Mouse (Mus musculus): ENCODE results near the gene Abtb2. TPM values are rescaled to one million over a fixed set of nuclear protein-coding genes. Genes with fewer than 3 reads are reported as not detected.

Gene Abtb2
- polyA plus RNA-seq, 1 experiment from 2014 or later: 4.5 TPM

GRCm38 (mm10) chr2:103762492-103762891 is 196.4 kb downstream of the Abtb2 start:
- no peak for ATAC-seq
- H3K9me3 ChIP-seq: no peaks in the 10 kb centered on the region
- H3K4me1 ChIP-seq (replicated peaks): 0 out of 2 replicates have a peak, but pooled peaks cover 2% of the 10 kb centered on the region
- WGBS: 67% methylated on average over 1 of the region's 1 CpGs
- no peak overlapping the region for H3K27ac ChIP-seq
- no peak overlapping the region for H3K9ac ChIP-seq
- peak overlapping the region; percentile 74; the same call in 1 of the 2 replicates for H3K4me2 ChIP-seq (replicated peaks)
- H3K27me3 ChIP-seq (replicated peaks): no peaks in the 10 kb centered on the region
- H3K4me3 ChIP-seq (replicated peaks): no peak overlapping the region
- H3K36me3 ChIP-seq: peaks cover 9% of the 10 kb centered on the region; the same call in 1 of the 2 replicates

Other genes with a start within 250 kb of the Abtb2 start
- gene Elf5, start 154.6 kb upstream of the Abtb2 start, polyA plus RNA-seq (2015; fragmentation: Nextera tagmentation; extraction: Ambion mirVana): 0.13 and 0.20 TPM in 2 replicates
- gene Cat, start 81.2 kb upstream of the Abtb2 start, polyA plus RNA-seq (2015; fragmentation: Nextera tagmentation; extraction: Ambion mirVana): 128 and 131 TPM in 2 replicates
- 32.7 and 33.2 TPM in 2 replicates for gene Nat10, start 195.0 kb downstream of the Abtb2 start, polyA plus RNA-seq (2015; fragmentation: Nextera tagmentation; extraction: Ambion mirVana)
- gene Caprin1, start 231.3 kb downstream of the Abtb2 start, polyA plus RNA-seq (2015; fragmentation: Nextera tagmentation; extraction: Ambion mirVana): 246 and 291 TPM in 2 replicates

All from intestine, embryonic 15.5 days (tissue).